Mouse (Mus musculus) frontal cortex, postnatal 25 days (tissue): ENCODE results near the gene Pitpnc1.
"Not testable (repeated sequence)": the region's sequence is repeated elsewhere in the genome, so short reads cannot be mapped to it uniquely, and the experiment has no call there.

Experiments
- DNase-seq, 2 experiments: peaks; one replicate each; pipeline ENCODE4 v3.0.0; 2022; ENCODE audit warnings: low spot score in 2 of 2

Pitpnc1 gene

GRCm38 (mm10) chr11:107470521-107471041 lies at the start of gene Pitpnc1:
Pitpnc1 (minus strand) TSS chr11:107470699.
- DNase-seq, result peak; percentile 71 to 77

GRCm38 (mm10) chr11:107518645-107519429 lies 48.3 kb upstream of the Pitpnc1 start:
- DNase-seq, result no peak

- no peak for DNase-seq
Measured at GRCm38 (mm10) chr11:107516387-107516786, 45.9 kb upstream of the Pitpnc1 start.

- no peak for DNase-seq
Measured at GRCm38 (mm10) chr11:107513047-107513446, 42.5 kb upstream of the Pitpnc1 start.

GRCm38 (mm10) chr11:107511954-107512353 lies 41.5 kb upstream of the Pitpnc1 start:
- peak; percentile 29 to 62 for DNase-seq

DNA sequence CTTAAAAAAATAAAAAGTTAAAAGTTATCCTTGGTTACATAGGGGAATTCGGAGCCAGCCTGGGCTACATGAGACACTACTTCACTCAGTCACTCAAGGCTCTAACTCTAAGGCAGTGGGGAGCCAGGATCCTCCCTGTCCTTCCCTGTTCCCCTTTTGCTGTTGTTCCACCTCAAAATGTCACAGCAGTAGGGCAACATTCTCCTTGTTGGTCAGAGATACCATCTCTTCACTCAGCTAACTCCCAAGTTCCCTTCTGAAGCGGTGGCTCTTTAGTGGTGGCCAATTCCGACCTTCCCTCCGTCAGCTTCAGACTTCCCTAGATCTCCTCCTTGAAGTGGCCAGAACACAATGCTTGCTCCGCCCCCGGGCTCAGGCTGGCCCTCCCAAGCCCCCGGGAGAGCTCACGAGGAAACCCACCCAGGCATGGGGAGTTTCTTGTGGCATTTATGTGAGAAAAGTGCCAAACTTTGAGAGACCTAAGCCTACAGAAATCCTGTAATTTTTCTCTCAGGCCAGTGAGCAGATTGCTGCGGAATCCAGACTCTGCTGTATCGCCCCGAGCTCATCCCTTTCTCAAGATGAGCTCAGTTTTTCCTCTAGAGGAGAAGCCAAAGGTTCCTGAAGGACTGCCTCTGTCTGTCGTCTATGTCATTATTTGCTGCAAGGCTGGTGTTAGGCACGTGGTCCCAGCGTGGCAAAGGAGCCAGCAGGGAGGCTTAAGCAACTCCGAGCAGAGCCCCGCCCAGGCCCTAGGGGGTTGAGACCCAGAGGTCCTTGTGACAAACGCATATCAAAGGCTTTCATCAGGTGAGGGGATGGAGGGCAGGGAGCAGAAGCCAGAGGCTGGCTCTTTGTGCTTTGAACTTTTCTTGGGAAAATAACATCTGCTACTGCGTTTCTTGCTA lies 40.1 kb upstream of the Pitpnc1 start:
- no peak for DNase-seq

GRCm38 (mm10) chr11:107509631-107510338 lies 39.3 kb upstream of the Pitpnc1 start:
- DNase-seq, result no peak

DNA sequence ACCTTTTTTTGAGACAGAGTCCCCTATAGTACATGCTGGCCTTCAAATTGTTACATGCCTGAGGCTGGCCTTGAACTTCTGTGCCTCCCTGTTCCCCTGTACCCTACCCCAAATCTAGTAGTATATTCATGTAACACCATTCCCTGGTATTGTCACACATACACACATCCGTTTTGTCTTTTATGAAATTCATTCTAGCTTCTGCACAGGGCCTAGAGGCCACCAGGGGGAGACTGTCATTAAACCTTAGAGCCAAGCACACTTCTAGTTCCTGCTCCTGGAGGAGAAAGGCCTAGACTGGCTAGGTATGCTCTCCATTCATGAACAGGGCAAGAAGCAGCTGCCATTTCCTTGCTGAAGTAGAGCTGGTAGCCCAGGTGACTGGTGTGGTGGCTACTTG lies 35.8 kb upstream of the Pitpnc1 start:
- no peak for DNase-seq

DNA sequence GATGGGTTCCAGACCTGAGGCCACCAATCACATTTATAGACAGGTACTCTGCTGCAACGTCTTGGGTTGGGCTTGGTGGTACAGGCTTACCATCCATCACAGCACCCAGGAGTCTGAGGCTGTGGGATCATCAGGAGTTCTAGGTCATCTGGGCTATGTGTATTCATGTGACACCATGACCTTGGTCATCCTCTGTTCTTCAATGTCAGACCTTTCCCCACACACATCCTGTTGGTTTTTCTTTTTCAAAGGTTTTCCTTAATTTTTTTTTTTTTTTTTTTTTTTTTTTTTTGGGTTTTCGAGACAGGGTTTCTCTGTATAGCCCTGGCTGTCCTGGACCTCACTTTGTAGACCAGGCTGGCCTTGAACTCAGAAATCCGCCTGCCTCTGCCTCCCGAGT lies 33.9 kb upstream of the Pitpnc1 start:
- not testable (repeated sequence) for DNase-seq

DNA sequence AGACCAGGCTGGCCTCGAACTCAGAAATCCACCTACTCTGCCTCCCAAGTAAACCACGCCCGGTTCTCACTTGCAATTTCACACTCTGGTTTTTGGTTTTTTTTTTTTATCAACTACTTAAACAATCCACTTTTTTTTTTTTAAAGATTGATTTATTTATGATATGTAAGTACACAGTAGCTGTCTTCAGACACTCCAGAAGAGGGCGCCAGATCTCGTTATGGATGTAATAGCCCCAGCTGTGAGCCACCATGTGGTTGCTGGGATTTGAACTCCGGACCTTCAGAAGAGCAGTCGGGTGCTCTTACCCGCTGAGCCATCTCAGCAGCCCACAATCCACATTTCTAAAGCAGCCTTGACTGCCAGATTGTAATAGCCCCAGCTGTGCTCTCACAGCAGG lies 32.3 kb upstream of the Pitpnc1 start:
- DNase-seq, result no peak

DNA sequence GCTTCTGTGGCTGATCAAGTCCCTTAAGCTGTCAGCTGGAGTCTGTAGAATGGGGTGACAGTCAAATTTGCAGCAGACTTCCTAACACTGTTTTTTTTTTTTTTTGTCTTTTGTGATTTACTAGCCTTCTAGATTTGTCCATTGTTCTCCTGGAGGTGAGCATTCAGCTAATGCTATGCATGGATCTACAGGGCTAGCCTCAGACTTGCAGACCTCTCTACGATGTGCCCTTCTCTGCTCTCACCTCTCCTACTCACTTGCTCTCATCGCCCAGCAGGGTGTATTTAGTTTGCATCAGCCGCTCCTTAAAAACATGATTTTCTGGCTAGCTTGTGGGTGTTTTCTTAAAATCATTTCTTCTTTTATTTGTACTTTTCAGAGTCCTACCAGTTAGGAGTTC lies 13.8 kb upstream of the Pitpnc1 start:
- no peak for DNase-seq

- no peak for DNase-seq
Measured at GRCm38 (mm10) chr11:107479862-107480203, 9.3 kb upstream of the Pitpnc1 start.

- DNase-seq, result peak; percentile 79 to 88
Measured at GRCm38 (mm10) chr11:107479053-107479861, 8.8 kb upstream of the Pitpnc1 start, which contains the start of gene Psmd12. Psmd12 (plus strand) TSS chr11:107479484.

DNA sequence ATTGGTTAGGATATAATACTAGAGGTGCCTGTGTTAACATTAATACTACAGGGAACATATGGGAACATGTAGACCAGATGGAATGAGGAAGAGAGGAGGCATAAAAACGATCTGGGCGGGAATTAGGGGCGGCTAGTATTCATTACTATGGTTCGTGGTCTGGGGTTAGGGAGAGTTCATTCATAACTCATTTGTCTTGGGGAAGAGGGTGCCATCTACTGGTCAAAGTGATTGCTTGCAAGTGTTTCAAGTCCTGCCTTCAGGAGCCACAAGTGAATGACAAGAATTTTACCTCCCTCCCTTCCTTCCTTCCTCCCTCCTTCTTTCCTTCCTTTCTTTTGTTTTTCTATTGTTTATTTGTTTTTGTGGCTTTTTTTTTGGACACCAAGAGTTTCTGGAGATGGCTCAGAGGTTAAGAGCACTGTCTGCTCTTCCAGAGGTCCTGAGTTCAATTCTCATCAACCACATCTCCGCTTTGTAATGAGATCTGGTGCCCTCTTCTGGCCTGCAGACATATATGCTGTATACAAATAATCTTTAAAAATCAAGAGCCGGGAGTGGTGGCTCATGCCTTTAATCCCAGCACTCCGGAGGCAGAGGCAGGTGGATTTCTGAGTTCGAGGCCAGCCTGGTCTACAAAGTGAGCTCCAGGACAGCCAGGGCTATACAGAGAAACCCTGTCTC lies 2.8 kb upstream of the Pitpnc1 start:
- DNase-seq, result no peak

GRCm38 (mm10) chr11:107472304-107472703 lies 1.8 kb upstream of the Pitpnc1 start:
- DNase-seq, result no peak

- no peak for DNase-seq
Measured at GRCm38 (mm10) chr11:107471071-107471720, 697 bp upstream of the Pitpnc1 start.

GRCm38 (mm10) chr11:107469523-107470371 lies 752 bp downstream of the Pitpnc1 start:
- DNase-seq, result peak; percentile 20 to 39

DNA sequence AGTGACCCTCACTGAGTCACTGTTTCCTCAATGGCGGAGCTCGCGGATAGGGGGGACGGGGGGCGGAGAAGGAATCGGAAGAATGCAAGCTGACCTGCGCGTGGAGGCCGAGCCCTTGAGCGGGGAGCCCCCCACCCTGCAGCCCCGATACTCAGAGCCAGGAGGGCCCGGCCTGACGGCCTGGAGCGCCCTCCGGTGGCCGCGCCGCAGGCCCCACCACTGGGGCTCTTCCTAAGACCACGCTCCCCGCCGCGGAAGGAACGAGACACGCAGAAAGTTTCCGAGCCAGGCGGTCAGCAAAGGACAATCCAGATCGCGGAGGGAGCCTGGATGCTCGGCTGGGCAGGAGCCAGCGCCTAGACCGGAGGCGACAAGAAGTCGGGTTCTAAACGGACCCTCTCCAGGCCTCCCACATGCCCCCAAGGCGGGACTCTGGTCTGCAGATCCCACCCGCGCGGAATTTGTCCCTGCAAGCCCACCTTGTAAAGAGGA lies 1.4 kb downstream of the Pitpnc1 start:
- DNase-seq, result peak; percentile 54 to 73
